Mouse (Mus musculus): ENCODE results near the gene Gramd4. TPM values are rescaled to one million over a fixed set of nuclear protein-coding genes. Genes with fewer than 3 reads are reported as not detected.

Gramd4 gene
- total and polyA plus RNA-seq, 3 experiments = 23.2 to 56.8 (median 33.4) TPM

DNA sequence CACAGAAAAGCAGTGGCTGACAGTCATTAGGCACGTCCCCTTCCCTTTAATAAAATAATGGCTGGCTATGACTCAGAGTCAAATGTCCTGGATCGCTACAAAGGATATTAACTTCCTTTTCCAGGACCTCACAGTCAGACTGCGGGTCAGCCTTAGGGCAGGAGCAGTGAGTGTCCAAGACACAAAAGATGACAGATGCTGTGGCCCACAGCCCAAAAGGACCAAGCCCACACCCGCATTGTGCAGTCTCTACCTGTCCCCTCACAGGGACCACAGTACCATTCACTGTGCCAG is 112.3 kb downstream of the Gramd4 start:
- DNase-seq (ENCODE audit: low spot score) = no peak
- ATAC-seq (ENCODE audit: extremely low read depth, insufficient number of reproducible peaks, low FRiP score, poor library complexity, severe bottlenecking) = no peak
- H3K36me3 ChIP-seq (replicated peaks) = no peaks in the 10 kb centered on the region
- TF ChIP-seq TAL1 (conservative IDR thresholded peaks at IDR 0.05; ENCODE audit: low read depth, low read length) (no peak), CTCF (IDR thresholded peaks at IDR 0.05; ENCODE audit: low read depth, low read length) (no peak), GATA1 (IDR thresholded peaks at IDR 0.05; ENCODE audit: borderline replicate concordance, low read length) (no peak), POLR2AphosphoS5 (IDR thresholded peaks at IDR 0.05; ENCODE audit: insufficient replicate concordance, low read depth, low read length) (no peak), GATA2 (IDR thresholded peaks at IDR 0.05; ENCODE audit: borderline replicate concordance, low read depth, low read length) (no peak)
- H3K9me3 ChIP-seq (replicated peaks) = no peaks in the 10 kb centered on the region
- H3K27me3 ChIP-seq (ENCODE audit: insufficient read depth, low read length) = peaks cover 24% of the 10 kb centered on the region; the same call in 1 of the 2 replicates
- H3K4me3 ChIP-seq (ENCODE audit: low read depth, low read length) = no peak overlapping the region
- H3K4me1 ChIP-seq (ENCODE audit: insufficient read depth, low read depth, low read length) = peaks cover 3% of the 10 kb centered on the region; the same call in 1 of the 2 replicates

DNA sequence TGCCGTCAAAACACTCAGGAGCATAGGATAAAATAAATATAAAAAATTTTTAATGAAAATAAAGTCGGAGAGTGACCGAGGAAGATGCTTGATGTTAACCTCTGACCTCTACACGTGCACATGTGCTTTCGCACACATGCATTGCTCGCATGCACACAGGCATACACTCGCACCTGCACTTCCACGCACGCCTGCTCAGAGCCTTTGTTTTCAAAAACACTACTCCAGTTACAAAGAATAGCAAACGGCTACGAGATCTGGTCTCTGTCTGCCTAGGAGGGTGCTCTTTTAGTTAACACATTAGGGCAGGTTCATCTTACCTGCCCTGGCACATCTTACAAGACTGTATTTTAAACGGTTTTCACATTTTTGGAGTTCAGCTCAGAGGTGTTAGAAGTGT is 113.8 kb downstream of the Gramd4 start:
- no peaks in the 10 kb centered on the region for H3K36me3 ChIP-seq (replicated peaks)
- no peak for ATAC-seq (ENCODE audit: extremely low read depth, insufficient number of reproducible peaks, low FRiP score, poor library complexity, severe bottlenecking)
- no peak for DNase-seq (ENCODE audit: low spot score)
- H3K27me3 ChIP-seq (ENCODE audit: insufficient read depth, low read length) = peaks cover 20% of the 10 kb centered on the region; the same call in 1 of the 2 replicates
- H3K9me3 ChIP-seq (replicated peaks) = no peaks in the 10 kb centered on the region
- TF ChIP-seq POLR2AphosphoS5 (IDR thresholded peaks at IDR 0.05; ENCODE audit: insufficient replicate concordance, low read depth, low read length) (no peak), CTCF (IDR thresholded peaks at IDR 0.05; ENCODE audit: low read depth, low read length) (no peak)
- no peak overlapping the region for H3K4me3 ChIP-seq (ENCODE audit: low read depth, low read length)
- peaks cover 3% of the 10 kb centered on the region; the same call in 1 of the 2 replicates for H3K4me1 ChIP-seq (ENCODE audit: insufficient read depth, low read depth, low read length)

DNA sequence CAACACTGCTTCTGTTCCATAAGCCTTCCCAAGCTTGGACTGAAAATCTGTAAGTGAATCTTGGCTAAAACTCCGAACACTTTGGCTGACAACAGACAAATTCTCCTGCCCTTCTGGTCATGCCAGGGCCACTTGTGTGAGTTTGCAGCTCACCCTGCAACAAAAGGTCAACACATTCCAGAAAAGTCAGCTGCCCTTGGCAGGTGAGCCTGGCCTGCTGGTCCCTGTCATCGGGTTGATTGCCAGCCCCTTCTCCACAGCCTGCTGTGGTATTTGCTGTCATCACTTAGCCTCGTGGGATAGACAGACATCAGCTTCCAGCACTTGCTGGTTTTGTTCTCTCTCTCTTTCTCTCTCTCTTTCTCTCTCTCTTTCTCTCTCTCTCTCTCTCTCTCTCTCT is 114.6 kb downstream of the Gramd4 start:
- Histone ChIP-seq H3K4me1 (ENCODE audit: insufficient read depth, low read depth, low read length) (peaks cover 3% of the 10 kb centered on the region; the same call in 1 of the 2 replicates), H3K9me3 (replicated peaks) (no peaks in the 10 kb centered on the region), H3K27me3 (ENCODE audit: insufficient read depth, low read length) (peaks cover 21% of the 10 kb centered on the region), H3K4me3 (ENCODE audit: low read depth, low read length) (no peak overlapping the region), H3K36me3 (replicated peaks) (no peaks in the 10 kb centered on the region)
- ATAC-seq (ENCODE audit: extremely low read depth, insufficient number of reproducible peaks, low FRiP score, poor library complexity, severe bottlenecking) = no peak
- DNase-seq (ENCODE audit: low spot score) = no peak
- no peak for TF ChIP-seq TAL1 (conservative IDR thresholded peaks at IDR 0.05; ENCODE audit: low read depth, low read length)
- TF ChIP-seq CTCF (IDR thresholded peaks at IDR 0.05; ENCODE audit: low read depth, low read length) = no peak
- TF ChIP-seq GATA1 (IDR thresholded peaks at IDR 0.05; ENCODE audit: borderline replicate concordance, low read length) = no peak
- TF ChIP-seq POLR2AphosphoS5 (IDR thresholded peaks at IDR 0.05; ENCODE audit: insufficient replicate concordance, low read depth, low read length) = no peak
- TF ChIP-seq GATA2 (IDR thresholded peaks at IDR 0.05; ENCODE audit: borderline replicate concordance, low read depth, low read length) = no peak

DNA sequence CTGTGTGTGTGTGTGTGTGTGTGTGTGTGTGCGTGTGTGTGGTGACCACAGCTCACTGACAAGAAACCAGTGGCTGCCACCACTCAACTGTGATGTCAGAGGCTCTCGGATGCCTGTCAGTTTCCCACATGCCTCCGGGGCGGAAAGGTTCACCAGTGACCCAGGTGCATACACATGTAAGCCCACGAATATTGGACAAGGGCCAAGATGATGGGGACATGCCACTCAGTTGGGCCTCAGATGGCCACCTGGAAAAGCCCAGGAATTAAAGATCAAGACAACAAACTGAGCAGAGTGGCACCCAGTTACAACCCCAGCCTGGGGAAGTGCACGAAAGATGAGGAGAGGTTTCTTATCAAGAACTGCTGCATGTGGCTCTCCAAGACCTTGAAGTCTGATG is 115.0 kb downstream of the Gramd4 start:
- H3K9me3 ChIP-seq (replicated peaks) = no peaks in the 10 kb centered on the region
- no peak for TF ChIP-seq TAL1 (conservative IDR thresholded peaks at IDR 0.05; ENCODE audit: low read depth, low read length)
- no peak for TF ChIP-seq GATA2 (IDR thresholded peaks at IDR 0.05; ENCODE audit: borderline replicate concordance, low read depth, low read length)
- TF ChIP-seq CTCF (IDR thresholded peaks at IDR 0.05; ENCODE audit: low read depth, low read length) = no peak
- TF ChIP-seq POLR2AphosphoS5 (IDR thresholded peaks at IDR 0.05; ENCODE audit: insufficient replicate concordance, low read depth, low read length) = no peak
- TF ChIP-seq GATA1 (IDR thresholded peaks at IDR 0.05; ENCODE audit: borderline replicate concordance, low read length) = no peak
- H3K27me3 ChIP-seq (ENCODE audit: insufficient read depth, low read length) = peaks cover 19% of the 10 kb centered on the region
- ATAC-seq (ENCODE audit: extremely low read depth, insufficient number of reproducible peaks, low FRiP score, poor library complexity, severe bottlenecking) (no peak), DNase-seq (ENCODE audit: low spot score) (no peak)
- no peaks in the 10 kb centered on the region for H3K36me3 ChIP-seq (replicated peaks)
- H3K4me3 ChIP-seq (ENCODE audit: low read depth, low read length) = no peak overlapping the region
- H3K4me1 ChIP-seq (ENCODE audit: insufficient read depth, low read depth, low read length) = peaks cover 3% of the 10 kb centered on the region; the same call in 1 of the 2 replicates

DNA sequence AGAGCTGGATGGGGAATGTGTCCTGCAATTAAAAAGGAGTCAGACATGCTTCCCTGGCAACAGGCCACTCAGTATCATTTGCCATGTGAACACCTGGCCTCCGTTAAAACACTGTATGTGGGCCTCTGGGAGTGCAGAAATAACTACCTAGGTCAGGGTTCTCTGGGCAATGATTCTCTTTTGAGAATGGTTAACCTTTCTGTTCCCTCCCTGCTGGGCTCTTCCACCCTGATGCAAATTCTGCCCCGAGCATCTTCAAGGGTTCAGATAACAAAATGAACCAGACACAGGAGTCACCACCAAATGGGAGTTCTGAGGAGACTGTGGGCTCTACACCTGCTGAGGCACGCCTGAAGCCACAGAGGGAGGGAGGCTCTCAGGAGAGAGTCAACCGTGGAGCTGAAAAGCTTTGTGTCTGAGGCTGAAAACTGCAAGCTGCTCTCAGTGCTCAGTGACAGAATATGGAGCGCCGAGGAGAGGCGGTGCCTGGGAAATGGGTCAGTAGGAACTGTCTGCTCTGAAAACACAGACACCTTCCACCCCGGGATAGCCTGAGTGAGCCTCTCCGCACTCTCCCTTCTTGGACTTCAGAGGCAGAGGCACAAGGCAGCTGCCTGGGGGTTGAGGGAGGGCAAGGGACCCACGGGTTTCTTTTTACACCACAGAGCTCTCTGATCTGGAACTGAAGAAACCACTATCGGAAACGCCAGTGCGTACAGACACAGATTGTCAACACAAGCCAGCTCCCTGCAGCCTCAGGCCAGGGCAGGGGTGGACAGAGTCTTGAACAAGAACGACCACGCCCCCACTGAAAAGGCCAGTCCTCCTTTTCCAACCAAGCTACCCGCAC is 115.9 kb downstream of the Gramd4 start:
- no peak for ATAC-seq (ENCODE audit: extremely low read depth, insufficient number of reproducible peaks, low FRiP score, poor library complexity, severe bottlenecking)
- no peak overlapping the region for H3K4me3 ChIP-seq (ENCODE audit: low read depth, low read length)

DNA sequence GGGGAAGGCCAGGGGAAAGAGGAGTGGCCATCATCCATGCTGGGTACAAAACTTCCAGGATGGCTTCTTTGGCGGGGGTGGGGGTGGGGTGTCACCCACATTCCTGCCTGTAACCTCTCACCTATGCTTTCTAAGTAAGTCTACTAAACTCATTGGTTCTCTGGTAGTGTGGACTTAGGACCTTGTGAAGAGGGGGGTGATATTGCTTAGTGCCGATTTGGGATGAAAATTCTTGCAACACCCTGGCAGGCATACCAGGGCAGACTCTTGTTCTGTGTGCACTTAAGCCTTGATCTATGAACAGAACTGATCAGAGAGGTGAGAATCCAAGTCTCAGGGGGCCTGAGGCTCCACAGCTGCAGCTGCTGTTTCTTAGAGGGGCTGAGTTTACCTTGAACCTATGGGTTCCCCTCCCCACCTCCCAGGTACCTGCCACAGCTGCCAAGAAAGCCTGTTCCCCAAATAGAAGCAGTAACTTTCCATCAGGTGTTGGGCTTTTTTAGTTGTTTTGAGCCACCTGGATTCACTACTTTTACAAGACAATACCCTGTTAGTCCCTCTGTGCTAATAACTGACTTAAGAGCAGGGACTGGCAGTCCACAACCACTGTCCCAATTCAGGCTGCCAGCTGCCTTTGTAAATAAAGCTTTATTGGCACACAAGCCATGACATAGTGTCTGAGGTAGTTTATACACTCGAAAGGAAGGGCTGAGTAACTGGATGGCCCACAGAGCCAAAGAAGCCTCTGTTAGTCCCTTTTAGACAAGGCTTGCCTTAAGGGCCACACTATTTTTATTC is 118.0 kb downstream of the Gramd4 start:
- H3K36me3 ChIP-seq (replicated peaks) = no peaks in the 10 kb centered on the region
- no peaks in the 10 kb centered on the region for H3K9me3 ChIP-seq (replicated peaks)
- peaks cover 10% of the 10 kb centered on the region for H3K27me3 ChIP-seq (ENCODE audit: insufficient read depth, low read length)
- DNase-seq (ENCODE audit: low spot score) = no peak
- no peak for TF ChIP-seq TAL1 (conservative IDR thresholded peaks at IDR 0.05; ENCODE audit: low read depth, low read length)
- TF ChIP-seq GATA2 (IDR thresholded peaks at IDR 0.05; ENCODE audit: borderline replicate concordance, low read depth, low read length) = no peak
- no peak for TF ChIP-seq GATA1 (IDR thresholded peaks at IDR 0.05; ENCODE audit: borderline replicate concordance, low read length)
- TF ChIP-seq POLR2AphosphoS5 (IDR thresholded peaks at IDR 0.05; ENCODE audit: insufficient replicate concordance, low read depth, low read length) = no peak
- no peak for TF ChIP-seq CTCF (IDR thresholded peaks at IDR 0.05; ENCODE audit: low read depth, low read length)
- H3K4me1 ChIP-seq (ENCODE audit: insufficient read depth, low read depth, low read length) = no peaks in the 10 kb centered on the region
- ATAC-seq (ENCODE audit: extremely low read depth, insufficient number of reproducible peaks, low FRiP score, poor library complexity, severe bottlenecking) = no peak
- H3K4me3 ChIP-seq (ENCODE audit: low read depth, low read length) = no peak overlapping the region

More for the DNA sequence above, 115.9 kb downstream of the Gramd4 start:
- TF ChIP-seq POLR2AphosphoS5 (IDR thresholded peaks at IDR 0.05; ENCODE audit: insufficient replicate concordance, low read depth, low read length) (no peak), GATA2 (IDR thresholded peaks at IDR 0.05; ENCODE audit: borderline replicate concordance, low read depth, low read length) (no peak), TAL1 (conservative IDR thresholded peaks at IDR 0.05; ENCODE audit: low read depth, low read length) (no peak), CTCF (IDR thresholded peaks at IDR 0.05; ENCODE audit: low read depth, low read length) (no peak), GATA1 (IDR thresholded peaks at IDR 0.05; ENCODE audit: borderline replicate concordance, low read length) (no peak)
- Histone ChIP-seq H3K36me3 (replicated peaks) (no peaks in the 10 kb centered on the region), H3K9me3 (replicated peaks) (no peaks in the 10 kb centered on the region), H3K4me1 (ENCODE audit: insufficient read depth, low read depth, low read length) (peaks cover under 1% of the 10 kb centered on the region; the same call in 1 of the 2 replicates), H3K27me3 (ENCODE audit: insufficient read depth, low read length) (peaks cover 15% of the 10 kb centered on the region)
- DNase-seq (ENCODE audit: low spot score) = no peak

Measured in G1E (cell line).